Mouse (Mus musculus) C2C12 (cell line): ENCODE results near the gene Tspan32. TPM values are rescaled to one million over a fixed set of nuclear protein-coding genes. Genes with fewer than 3 reads are reported as not detected.

Experiments
- H3K27me3 ChIP-seq: one replicate; pipeline ENCODE4 v1.6.1; 2011; ENCODE audit not compliant: control insufficient read depth, insufficient read depth, insufficient read length
- H3K36me3 ChIP-seq: one replicate; pipeline ENCODE4 v1.6.1; 2011; ENCODE audit not compliant: control insufficient read depth, insufficient read depth
- H3K4me3 ChIP-seq: one replicate; pipeline ENCODE4 v1.5.1; 2011; ENCODE audit warnings: mild to moderate bottlenecking, control low read depth; ENCODE audit not compliant: poor library complexity, insufficient read depth, severe bottlenecking
- H3K79me2 ChIP-seq: one replicate; pipeline ENCODE4 v1.6.1; 2011; ENCODE audit not compliant: control insufficient read depth, insufficient read depth
- H3K79me3 ChIP-seq: one replicate; pipeline ENCODE4 v1.6.1; 2011; ENCODE audit warnings: low read depth, control low read depth
- H3ac ChIP-seq: one replicate; pipeline ENCODE3; 2011; ENCODE audit warnings: low read depth; ENCODE audit not compliant: control insufficient read depth, insufficient read length
- CEBPB ChIP-seq: IDR thresholded peaks from one replicate; pipeline ENCODE4 v1.6.1; 2011; ENCODE audit warnings: low read depth, mild to moderate bottlenecking, control low read depth, moderate library complexity
- CTCF ChIP-seq: IDR thresholded peaks from one replicate; pipeline ENCODE4 v1.5.1; 2011; ENCODE audit not compliant: control insufficient read depth, insufficient read depth, insufficient read length
- FOSL1 ChIP-seq: IDR thresholded peaks from one replicate; pipeline ENCODE4 v1.8.0; 2011; ENCODE audit warnings: mild to moderate bottlenecking, low read length; ENCODE audit not compliant: poor library complexity, insufficient read depth, severe bottlenecking
- MAX ChIP-seq: IDR thresholded peaks from one replicate; pipeline ENCODE4 v1.6.1; 2011; ENCODE audit warnings: mild to moderate bottlenecking, control low read depth
- MYOD1 ChIP-seq: IDR thresholded peaks from one replicate; pipeline ENCODE4 v1.6.1; 2011; ENCODE audit warnings: low read depth; ENCODE audit not compliant: control insufficient read depth, insufficient read length
- MYOG ChIP-seq: IDR thresholded peaks from one replicate; pipeline ENCODE4 v1.6.1; 2011; ENCODE audit not compliant: control insufficient read depth, insufficient read length; ENCODE audit errors: extremely low read depth
- USF1 ChIP-seq: IDR thresholded peaks from one replicate; pipeline ENCODE4 v1.6.1; 2011; ENCODE audit warnings: low read depth, mild to moderate bottlenecking, control low read depth, moderate library complexity
- polyA plus RNA-seq: library from polyadenylated mRNA; unstranded; fragments of >200 nt; fragmentation: generic; extraction: Trizol; gene quantifications from one replicate; pipeline ENCODE4 v1.2.1, GENCODE M21; 2012; ENCODE audit warnings: missing spikeins

The Tspan32 gene
- polyA plus RNA-seq, 1 experiment, result 1.9 TPM

DNA sequence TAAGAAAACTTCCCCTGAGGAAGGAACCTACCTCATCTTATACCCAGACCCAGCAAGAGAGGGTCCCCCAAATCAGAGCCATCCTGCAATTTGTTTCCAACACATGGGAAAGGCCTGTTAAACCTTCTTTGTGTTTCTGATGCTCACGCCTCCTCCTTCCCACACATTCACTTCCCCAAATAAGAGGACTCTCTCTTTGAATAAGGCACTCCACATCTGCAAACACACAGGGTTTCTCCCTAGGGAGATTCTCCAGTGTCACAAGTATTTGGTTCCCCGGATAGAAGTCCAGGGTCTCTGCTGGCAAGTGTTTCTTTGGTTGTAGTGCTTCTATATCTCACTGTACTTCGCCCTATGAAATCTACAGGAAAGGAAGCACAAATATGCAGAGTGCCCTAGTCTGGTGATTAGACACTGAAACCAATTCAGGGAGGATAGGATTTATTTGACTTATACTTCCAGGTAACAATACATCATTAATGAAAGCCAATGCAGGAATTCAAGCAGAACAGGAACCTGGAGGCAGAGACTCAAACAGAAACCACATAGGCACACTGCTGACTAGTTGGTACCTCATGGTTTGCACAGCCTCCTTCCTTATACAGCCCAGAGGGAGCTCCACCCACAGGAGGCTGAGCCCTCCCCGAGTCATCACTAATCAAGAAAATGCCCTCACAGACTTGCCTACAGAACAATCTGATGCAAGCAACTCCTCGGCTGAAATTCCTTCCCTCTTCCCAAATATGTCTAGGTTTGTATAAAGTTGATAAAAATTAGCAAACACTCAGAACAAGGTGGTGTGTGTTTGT, 16.7 kb downstream of the Tspan32 start:
- H3K4me3 ChIP-seq, result no peak overlapping the region
- no peaks in the 10 kb centered on the region for H3K79me2 ChIP-seq

GRCm38 (mm10) chr7:143023499-143023898, 18.7 kb downstream of the Tspan32 start:
- no peaks in the 10 kb centered on the region for H3K27me3 ChIP-seq
- no peak overlapping the region for H3ac ChIP-seq
- no peaks in the 10 kb centered on the region for H3K36me3 ChIP-seq
- H3K4me3 ChIP-seq, result no peak overlapping the region
- TF ChIP-seq FOSL1, result no peak
- no peak for TF ChIP-seq CEBPB
- no peak for TF ChIP-seq USF1
- TF ChIP-seq MYOG, result no peak
- TF ChIP-seq CTCF, result no peak
- no peak for TF ChIP-seq MAX
- TF ChIP-seq MYOD1, result no peak
- no peaks in the 10 kb centered on the region for H3K79me3 ChIP-seq
- H3K79me2 ChIP-seq, result no peaks in the 10 kb centered on the region

More for the DNA sequence above, 16.7 kb downstream of the Tspan32 start:
- TF ChIP-seq USF1, result no peak
- TF ChIP-seq CTCF, result no peak
- no peak for TF ChIP-seq MAX
- TF ChIP-seq CEBPB, result no peak
- no peak overlapping the region for H3ac ChIP-seq
- H3K27me3 ChIP-seq, result no peaks in the 10 kb centered on the region
- no peaks in the 10 kb centered on the region for H3K36me3 ChIP-seq
- H3K79me3 ChIP-seq, result no peaks in the 10 kb centered on the region

- Histone ChIP-seq H3K4me3 (no peak overlapping the region), H3K79me2 (no peaks in the 10 kb centered on the region), H3K79me3 (no peaks in the 10 kb centered on the region), H3K27me3 (no peaks in the 10 kb centered on the region), H3ac (no peak overlapping the region), H3K36me3 (no peaks in the 10 kb centered on the region)
- TF ChIP-seq MAX (no peak), CTCF (no peak), MYOG (no peak), FOSL1 (no peak), CEBPB (no peak), MYOD1 (no peak), USF1 (no peak)
These were observed 19.4 kb downstream of the Tspan32 start for GRCm38 (mm10) chr7:143024293-143024692.

DNA sequence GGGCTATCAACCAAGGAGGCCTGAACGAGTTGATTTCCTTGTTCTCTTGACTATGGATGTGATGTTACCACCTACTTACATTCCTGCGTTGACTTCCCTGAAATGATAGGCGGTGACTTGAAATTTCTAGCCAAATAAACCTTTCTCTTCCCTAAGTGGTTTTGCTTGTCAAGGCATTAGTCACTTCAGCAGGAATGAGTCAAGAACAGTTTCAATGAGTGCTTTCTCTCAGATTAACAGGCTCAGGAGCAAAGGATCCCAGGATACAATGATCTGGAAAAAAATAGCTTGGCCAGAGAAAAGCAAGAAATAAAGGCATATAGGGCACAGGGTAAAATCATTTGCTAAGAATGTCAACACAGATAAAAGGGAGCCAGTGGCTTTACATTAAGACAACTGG, 20.6 kb downstream of the Tspan32 start:
- Histone ChIP-seq H3K79me2 (no peaks in the 10 kb centered on the region), H3K27me3 (no peaks in the 10 kb centered on the region), H3K79me3 (no peaks in the 10 kb centered on the region), H3K4me3 (no peak overlapping the region), H3ac (no peak overlapping the region), H3K36me3 (no peaks in the 10 kb centered on the region)
- TF ChIP-seq USF1 (no peak), CEBPB (no peak), MYOG (no peak), FOSL1 (no peak), MAX (no peak), MYOD1 (no peak), CTCF (no peak)

GRCm38 (mm10) chr7:143027196-143027595, 22.4 kb downstream of the Tspan32 start:
- Histone ChIP-seq H3K36me3 (no peaks in the 10 kb centered on the region), H3ac (no peak overlapping the region), H3K79me3 (no peaks in the 10 kb centered on the region), H3K79me2 (no peaks in the 10 kb centered on the region), H3K4me3 (no peak overlapping the region), H3K27me3 (no peaks in the 10 kb centered on the region)
- no peak for TF ChIP-seq MYOD1
- TF ChIP-seq MAX, result no peak
- no peak for TF ChIP-seq CTCF
- no peak for TF ChIP-seq MYOG
- no peak for TF ChIP-seq USF1
- TF ChIP-seq CEBPB, result no peak
- no peak for TF ChIP-seq FOSL1

DNA sequence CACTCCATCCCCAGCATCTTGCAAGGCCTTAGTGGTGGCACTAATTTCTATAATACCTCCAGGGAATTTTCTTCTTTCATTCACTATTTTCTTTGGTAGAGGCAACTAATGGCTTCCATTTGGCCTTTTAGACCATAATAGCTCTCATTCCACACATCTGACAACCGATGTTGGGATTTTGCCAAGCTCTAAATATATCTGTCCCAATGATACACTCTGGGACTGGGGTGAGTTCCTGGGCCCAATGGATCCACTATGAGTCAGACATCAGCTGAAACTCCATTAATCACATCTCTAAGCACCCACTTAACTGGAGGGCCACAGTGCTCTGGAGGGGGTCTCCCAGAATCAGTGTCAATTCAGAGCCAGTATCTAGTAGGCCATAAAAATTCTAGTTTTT, 27.0 kb downstream of the Tspan32 start:
- Histone ChIP-seq H3K27me3 (no peaks in the 10 kb centered on the region), H3K79me2 (no peaks in the 10 kb centered on the region), H3K36me3 (no peaks in the 10 kb centered on the region), H3K4me3 (no peak overlapping the region), H3K79me3 (no peaks in the 10 kb centered on the region), H3ac (no peak overlapping the region)
- TF ChIP-seq USF1, result no peak
- no peak for TF ChIP-seq MAX
- TF ChIP-seq CEBPB, result no peak
- TF ChIP-seq MYOD1, result no peak
- no peak for TF ChIP-seq CTCF
- TF ChIP-seq FOSL1, result no peak
- TF ChIP-seq MYOG, result no peak
